Mouse (Mus musculus) hindbrain, embryonic 11.5 days (tissue): ENCODE data around the gene Preb. TPM values are rescaled to one million over a fixed set of nuclear protein-coding genes. Genes with fewer than 3 reads are reported as not detected.

Source experiments
- ATAC-seq: fragments of 200-750 bp; cut with Nextera tagmentation; 2 replicates; pipeline ENCODE4 v1.8.0; 2017; ENCODE audit warnings: mild to moderate bottlenecking, moderate TSS enrichment, moderate library complexity; ENCODE audit not compliant: low FRiP score
- DNase-seq: peaks from one replicate; pipeline ENCODE4 v3.0.0-alpha.2; 2015; ENCODE audit warnings: low spot score
- H3K27ac ChIP-seq: fragments of 300-500 bp; sonication (generic); 2 replicates; pipeline ENCODE4 v1.5.1; 2014; ENCODE audit warnings: mild to moderate bottlenecking, low read depth, low read length
- H3K27me3 ChIP-seq: fragments of 300-500 bp; sonication (generic); 2 replicates; pipeline ENCODE4 v1.6.1; 2014; ENCODE audit warnings: mild to moderate bottlenecking, low read length, moderate library complexity, mixed read lengths; ENCODE audit not compliant: control insufficient read depth, insufficient read depth
- H3K36me3 ChIP-seq: fragments of 300-500 bp; sonication (generic); 2 replicates; pipeline ENCODE4 v1.6.1; 2014; ENCODE audit warnings: mild to moderate bottlenecking, low read length, moderate library complexity, mixed read lengths; ENCODE audit not compliant: control insufficient read depth, insufficient read depth
- H3K4me1 ChIP-seq: fragments of 300-500 bp; sonication (generic); replicated peaks from 2 replicates; pipeline ENCODE4 v1.6.1; 2014; ENCODE audit warnings: low read length, mixed read lengths; ENCODE audit not compliant: control insufficient read depth, insufficient read depth
- H3K4me2 ChIP-seq: fragments of 300-500 bp; sonication (generic); replicated peaks from 2 replicates; pipeline ENCODE4 v1.6.1; 2014; ENCODE audit warnings: mild to moderate bottlenecking, low read depth, low read length
- H3K4me3 ChIP-seq: fragments of 300-500 bp; sonication (generic); 2 replicates; pipeline ENCODE4 v1.5.1; 2014; ENCODE audit warnings: low read depth, low read length
- H3K9ac ChIP-seq: fragments of 300-500 bp; sonication (generic); 2 replicates; pipeline ENCODE4 v1.6.1; 2014; ENCODE audit warnings: low read depth, low read length
- H3K9me3 ChIP-seq: fragments of 300-500 bp; sonication (generic); 2 replicates; pipeline ENCODE4 v1.6.1; 2016; ENCODE audit warnings: low read length; ENCODE audit not compliant: control insufficient read depth
- WGBS: fragments of 180-500 bp; shearing (Covaris S2); extraction: QIAGEN DNeasy Blood & Tissue Kit; methylation state at CpG from one replicate; pipeline ENCODE4 v1.1.7; 2014; 5-methylcytosine and 5-hydroxymethylcytosine counted together
- polyA plus RNA-seq: library from polyadenylated mRNA; unstranded; fragments of >200 nt; fragmentation: Nextera tagmentation; extraction: Ambion mirVana; gene quantifications from 2 replicates; pipeline ENCODE4 v1.2.1, GENCODE M21; 2014

The Preb gene
- polyA plus RNA-seq, 1 experiment from 2014 or later = 99.1 TPM

GRCm38 (mm10) chr5:30992980-30993676 lies 33.0 kb upstream of the Preb start:
- Histone ChIP-seq H3K9me3 (no peaks in the 10 kb centered on the region), H3K27me3 (no peaks in the 10 kb centered on the region; the same call in 1 of the 2 replicates), H3K36me3 (no peaks in the 10 kb centered on the region), H3K27ac (no peak overlapping the region), H3K4me3 (no peak overlapping the region), H3K4me1 (no peaks in the 10 kb centered on the region), H3K4me2 (no peak overlapping the region), H3K9ac (no peak overlapping the region)
- ATAC-seq (no peak), DNase-seq (no peak)
- 69% methylated on average over 5 of the region's 5 CpGs for WGBS

- Histone ChIP-seq H3K4me3 (no peak overlapping the region), H3K4me1 (no peaks in the 10 kb centered on the region), H3K9ac (no peak overlapping the region), H3K4me2 (no peak overlapping the region), H3K27me3 (no peaks in the 10 kb centered on the region), H3K27ac (no peak overlapping the region), H3K36me3 (no peaks in the 10 kb centered on the region), H3K9me3 (no peaks in the 10 kb centered on the region)
- WGBS = 14% methylated on average over 2 of the region's 2 CpGs
- no peak for ATAC-seq
- DNase-seq = peak; percentile 47
Observed at GRCm38 (mm10) chr5:30982357-30982756, 22.2 kb upstream of the Preb start.

- WGBS = 81% methylated on average over 9 of the region's 9 CpGs
- ATAC-seq = no peak
Observed at GRCm38 (mm10) chr5:30974870-30975656, 14.9 kb upstream of the Preb start.

GRCm38 (mm10) chr5:30969440-30969839 lies 9.3 kb upstream of the Preb start:
- Histone ChIP-seq H3K4me1 (no peaks in the 10 kb centered on the region), H3K4me2 (no peak overlapping the region), H3K27me3 (no peaks in the 10 kb centered on the region), H3K9me3 (no peaks in the 10 kb centered on the region), H3K9ac (no peak overlapping the region), H3K36me3 (no peaks in the 10 kb centered on the region), H3K4me3 (no peak overlapping the region), H3K27ac (no peak overlapping the region)
- ATAC-seq = no peak
- DNase-seq = no peak
- 75% methylated on average over 2 of the region's 2 CpGs for WGBS

More at GRCm38 (mm10) chr5:30974870-30975656, 14.9 kb upstream of the Preb start:
- Histone ChIP-seq H3K4me2 (no peak overlapping the region), H3K36me3 (no peaks in the 10 kb centered on the region), H3K9ac (no peak overlapping the region), H3K27me3 (no peaks in the 10 kb centered on the region), H3K9me3 (no peaks in the 10 kb centered on the region), H3K4me3 (no peak overlapping the region), H3K4me1 (no peaks in the 10 kb centered on the region), H3K27ac (no peak overlapping the region)
- DNase-seq = no peak

GRCm38 (mm10) chr5:30968416-30968815 lies 8.3 kb upstream of the Preb start, which contains the start of gene Tcf23:
Gene Tcf23 (plus strand): TSS chr5:30968662.
- Histone ChIP-seq H3K9ac (no peak within 1 kb of the TSS), H3K4me2 (no peak within 1 kb of the TSS), H3K27ac (no peak within 1 kb of the TSS), H3K4me1 (no peaks in the 10 kb centered on the region), H3K36me3 (no peaks in the 10 kb centered on the region), H3K9me3 (no peaks in the 10 kb centered on the region), H3K4me3 (no peak within 1 kb of the TSS), H3K27me3 (no peaks in the 10 kb centered on the region)
- WGBS = 71% methylated on average over 8 of the region's 8 CpGs
- DNase-seq (no peak), ATAC-seq (no peak)

- ATAC-seq (no peak), DNase-seq (no peak)
- Histone ChIP-seq H3K36me3 (no peaks in the 10 kb centered on the region), H3K4me3 (no peak overlapping the region), H3K9ac (no peak overlapping the region), H3K9me3 (no peaks in the 10 kb centered on the region), H3K27ac (no peak overlapping the region), H3K4me2 (no peak overlapping the region), H3K27me3 (no peaks in the 10 kb centered on the region), H3K4me1 (no peaks in the 10 kb centered on the region)
- 86% methylated on average over 4 of the region's 4 CpGs for WGBS
Observed at GRCm38 (mm10) chr5:30966189-30966588, 6.0 kb upstream of the Preb start.

GRCm38 (mm10) chr5:30963916-30964315 lies 3.8 kb upstream of the Preb start:
- WGBS = 73% methylated on average over 3 of the region's 3 CpGs
- H3K27ac ChIP-seq = no peak overlapping the region

GRCm38 (mm10) chr5:30961545-30962505 lies 1.7 kb upstream of the Preb start:
- no peak overlapping the region for H3K4me2 ChIP-seq
- WGBS = 83% methylated on average over 10 of the region's 10 CpGs
- DNase-seq (no peak), ATAC-seq (no peak)
- no peak overlapping the region for H3K9ac ChIP-seq
- H3K9me3 ChIP-seq = no peaks in the 10 kb centered on the region
- no peak overlapping the region for H3K27ac ChIP-seq
- no peaks in the 10 kb centered on the region for H3K27me3 ChIP-seq
- H3K4me3 ChIP-seq = no peak overlapping the region
- H3K4me1 ChIP-seq = peaks cover 5% of the 10 kb centered on the region; the same call in 1 of the 2 replicates
- H3K36me3 ChIP-seq = 0 out of 2 replicates have a peak, but pooled peaks cover 2% of the 10 kb centered on the region

More at GRCm38 (mm10) chr5:30963916-30964315, 3.8 kb upstream of the Preb start:
- DNase-seq (no peak), ATAC-seq (no peak)
- Histone ChIP-seq H3K9ac (no peak overlapping the region), H3K4me1 (peaks cover 3% of the 10 kb centered on the region; the same call in 1 of the 2 replicates), H3K27me3 (no peaks in the 10 kb centered on the region), H3K36me3 (no peaks in the 10 kb centered on the region), H3K4me3 (no peak overlapping the region), H3K9me3 (no peaks in the 10 kb centered on the region), H3K4me2 (no peak overlapping the region)
